Mouse (Mus musculus) olfactory bulb, adult 2 months (tissue): ENCODE data around the gene D630036H23Rik. TPM values are rescaled to one million over a fixed set of nuclear protein-coding genes. Genes with fewer than 3 reads are reported as not detected.
"Not testable (repeated sequence)": the region's sequence is repeated elsewhere in the genome, so short reads cannot be mapped to it uniquely, and the experiment has no call there.

Experiments used
- H3K27ac ChIP-seq: fragments of 200-500 bp; 2 replicates; pipeline ENCODE4 v1.5.1; 2012; ENCODE audit warnings: low read depth, low read length; ENCODE audit not compliant: insufficient read depth
- H3K4me1 ChIP-seq: fragments of 200-500 bp; 2 replicates; pipeline ENCODE4 v1.6.1; 2012; ENCODE audit warnings: low read length; ENCODE audit not compliant: control insufficient read depth, insufficient read depth
- H3K4me3 ChIP-seq: fragments of 200-500 bp; 2 replicates; pipeline ENCODE4 v1.5.1; 2012; ENCODE audit warnings: mild to moderate bottlenecking, low read depth, low read length, moderate library complexity; ENCODE audit not compliant: insufficient read depth
- CTCF ChIP-seq: fragments of 200-500 bp; IDR thresholded peaks from 2 replicates; pipeline ENCODE4 v1.5.1; 2012; ENCODE audit warnings: low read depth, mild to moderate bottlenecking, low read length, moderate library complexity; ENCODE audit not compliant: insufficient read depth
- POLR2A ChIP-seq: fragments of 200-500 bp; IDR thresholded peaks from 2 replicates; pipeline ENCODE4 v1.6.1; 2012; ENCODE audit warnings: mild to moderate bottlenecking, low read depth, low read length, moderate library complexity; ENCODE audit not compliant: insufficient read depth
- WGBS: fragments of 180-500 bp; shearing (Covaris S2); methylation state at CpG from one replicate; pipeline ENCODE4 v1.1.7; 2018; 5-methylcytosine and 5-hydroxymethylcytosine counted together
- polyA plus RNA-seq: library from polyadenylated mRNA; stranded (reverse); fragments of >200 nt; gene quantifications from 2 replicates; pipeline ENCODE4 v1.2.4, GENCODE M21; 2012; ENCODE audit warnings: low replicate concordance; ENCODE audit not compliant: missing spikeins, insufficient read depth, insufficient read length

Gene D630036H23Rik
- polyA plus RNA-seq, 1 experiment, result not detected

GRCm38 (mm10) chr12:36380254-36380653, 1.7 kb downstream of the D630036H23Rik start:
- no peak overlapping the region for H3K27ac ChIP-seq
- H3K4me1 ChIP-seq, result 0 out of 2 replicates have a peak, but pooled peaks cover 3% of the 10 kb centered on the region
- H3K4me3 ChIP-seq, result no peak overlapping the region
- 51% methylated on average over 3 of the region's 3 CpGs for WGBS
- TF ChIP-seq CTCF, result no peak
- TF ChIP-seq POLR2A, result no peak

GRCm38 (mm10) chr12:36376391-36376790, 5.6 kb downstream of the D630036H23Rik start:
- 95% methylated on average over 3 of the region's 4 CpGs for WGBS
- not testable (repeated sequence) for H3K27ac ChIP-seq, H3K4me3 ChIP-seq, H3K4me1 ChIP-seq

GRCm38 (mm10) chr12:36373237-36373998, 8.6 kb downstream of the D630036H23Rik start:
- 47% methylated on average over 4 of the region's 4 CpGs for WGBS
- Histone ChIP-seq H3K4me3 (no peak overlapping the region), H3K4me1 (no peaks in the 10 kb centered on the region), H3K27ac (no peak overlapping the region)
- TF ChIP-seq POLR2A (no peak), CTCF (no peak)

GRCm38 (mm10) chr12:36364013-36364412, 18.0 kb downstream of the D630036H23Rik start:
- TF ChIP-seq POLR2A (no peak), CTCF (no peak)
- H3K27ac ChIP-seq, result no peak overlapping the region
- no peak overlapping the region for H3K4me3 ChIP-seq
- H3K4me1 ChIP-seq, result no peaks in the 10 kb centered on the region
- 94% methylated on average over 4 of the region's 4 CpGs for WGBS

- H3K4me1 ChIP-seq, result no peaks in the 10 kb centered on the region
- no peak overlapping the region for H3K27ac ChIP-seq
- no peak overlapping the region for H3K4me3 ChIP-seq
- TF ChIP-seq POLR2A (no peak), CTCF (no peak)
- WGBS, result 92% methylated on average over 5 of the region's 5 CpGs
Measured at GRCm38 (mm10) chr12:36360693-36361092, 21.3 kb downstream of the D630036H23Rik start.

- Histone ChIP-seq H3K27ac (no peak overlapping the region), H3K4me1 (no peaks in the 10 kb centered on the region), H3K4me3 (no peak overlapping the region)
- 91% methylated on average over 3 of the region's 3 CpGs for WGBS
- TF ChIP-seq POLR2A, result no peak
- no peak for TF ChIP-seq CTCF
Measured at GRCm38 (mm10) chr12:36360064-36360463, 21.9 kb downstream of the D630036H23Rik start.

GRCm38 (mm10) chr12:36344131-36344530, 37.9 kb downstream of the D630036H23Rik start:
- TF ChIP-seq POLR2A (no peak), CTCF (no peak)
- H3K27ac ChIP-seq, result no peak overlapping the region
- H3K4me3 ChIP-seq, result no peak overlapping the region
- no peaks in the 10 kb centered on the region for H3K4me1 ChIP-seq
- WGBS, result 73% methylated on average over 4 of the region's 4 CpGs

GRCm38 (mm10) chr12:36333837-36334281, 48.1 kb downstream of the D630036H23Rik start:
- WGBS, result 61% methylated on average over 9 of the region's 9 CpGs
- Histone ChIP-seq H3K4me3 (no peak overlapping the region), H3K27ac (no peak overlapping the region), H3K4me1 (no peaks in the 10 kb centered on the region)
- TF ChIP-seq POLR2A (no peak), CTCF (no peak)

GRCm38 (mm10) chr12:36332676-36333075, 49.3 kb downstream of the D630036H23Rik start:
- no peak overlapping the region for H3K4me3 ChIP-seq
- 92% methylated on average over 1 of the region's 1 CpGs for whole genome bisulfite sequencing
- TF ChIP-seq POLR2A (no peak), CTCF (no peak)
- no peak overlapping the region for H3K27ac ChIP-seq
- no peaks in the 10 kb centered on the region for H3K4me1 ChIP-seq

Other genes starting within 250 kb of the D630036H23Rik start
- gene Ankmy2, start 225.1 kb downstream of the D630036H23Rik start, polyA plus RNA-seq, result not detected in 2 replicates
- gene Bzw2, start 224.1 kb downstream of the D630036H23Rik start, polyA plus RNA-seq, result not detected in 2 replicates
- gene Lrrc72, start 128.8 kb downstream of the D630036H23Rik start, polyA plus RNA-seq, result not detected in 2 replicates
- not detected in 2 replicates for gene Sostdc1, start 68.0 kb downstream of the D630036H23Rik start, polyA plus RNA-seq
- gene Ispd, start 731 bp downstream of the D630036H23Rik start, polyA plus RNA-seq, result not detected in 2 replicates